Mouse (Mus musculus): ENCODE measurements around the gene Cdkal1. TPM values are rescaled to one million over a fixed set of nuclear protein-coding genes. Genes with fewer than 3 reads are reported as not detected.

Gene Cdkal1
- polyA plus RNA-seq, 2 experiments = 10.8 to 29.8 TPM

DNA sequence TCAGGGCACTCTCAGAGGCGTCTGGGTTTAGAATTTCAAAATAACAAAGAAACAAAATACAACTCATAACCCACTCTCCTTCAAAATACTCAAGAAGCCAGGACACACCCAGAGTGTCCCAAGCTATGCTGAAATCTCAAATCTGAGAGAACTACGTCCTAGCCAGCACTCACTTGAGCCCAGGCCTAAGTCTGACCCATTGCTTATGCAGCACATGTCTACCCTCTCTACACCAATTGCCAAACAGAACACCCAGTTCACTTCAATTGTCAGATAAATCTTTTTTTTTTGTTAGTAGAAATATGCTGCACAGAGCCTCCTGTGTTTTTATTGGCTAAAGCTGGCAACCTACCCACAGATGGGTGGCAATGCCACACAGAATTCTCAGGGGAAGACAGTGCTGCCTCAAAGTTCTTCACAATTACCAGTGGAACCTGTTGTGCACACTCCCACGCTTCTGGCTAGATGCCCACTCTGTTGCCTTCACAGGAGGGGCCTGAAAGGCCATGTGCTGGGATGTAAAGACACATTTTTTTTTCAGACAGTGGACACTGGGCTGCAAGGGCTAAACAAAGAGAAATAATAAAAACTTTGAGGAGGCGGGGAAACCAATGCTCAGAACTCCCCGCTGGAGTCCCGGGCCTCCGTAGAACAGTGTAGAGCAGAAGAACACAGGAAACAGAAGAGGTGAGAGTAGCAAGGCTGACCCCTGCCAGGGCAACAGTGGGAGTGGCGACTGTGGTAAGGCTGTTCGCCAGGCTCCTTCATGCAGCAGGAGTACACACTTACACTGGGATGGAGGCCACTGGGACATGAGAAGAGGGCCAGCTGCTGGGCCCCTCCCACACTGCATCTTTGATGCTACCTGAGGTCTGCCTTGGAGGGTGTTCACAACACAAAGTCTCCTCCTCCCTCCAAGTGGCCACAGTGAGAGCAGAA is 273.4 kb downstream of the Cdkal1 start:
- WGBS = 76% methylated on average over 9 of the region's 9 CpGs
- ATAC-seq (ENCODE audit: low FRiP score, low read depth) (no peak), DNase-seq (ENCODE audit: low spot score) (no peak)
- H3K36me3 ChIP-seq (ENCODE audit: control insufficient read depth, insufficient read depth, low read length) = no peaks in the 10 kb centered on the region
- no peak overlapping the region for H3K4me3 ChIP-seq (replicated peaks; ENCODE audit: low read length)
- no peaks in the 10 kb centered on the region for H3K9me3 ChIP-seq (ENCODE audit: control insufficient read depth, low read length)
- H3K27ac ChIP-seq (replicated peaks; ENCODE audit: low read depth, low read length) = no peak overlapping the region
- H3K9ac ChIP-seq (ENCODE audit: low read depth, low read length, severe bottlenecking) = no peak overlapping the region
- no peak for TF ChIP-seq POLR2A (IDR thresholded peaks at IDR 0.05; ENCODE audit: borderline replicate concordance, extremely low read depth, insufficient read depth, insufficient read length)
- no peaks in the 10 kb centered on the region for H3K27me3 ChIP-seq (ENCODE audit: control insufficient read depth, insufficient read depth, low read length)
- peaks cover 3% of the 10 kb centered on the region; the same call in 1 of the 2 replicates for H3K4me1 ChIP-seq (ENCODE audit: control insufficient read depth, insufficient read depth, low read length)
- H3K4me2 ChIP-seq (replicated peaks; ENCODE audit: low read depth, low read length, severe bottlenecking) = no peak overlapping the region

DNA sequence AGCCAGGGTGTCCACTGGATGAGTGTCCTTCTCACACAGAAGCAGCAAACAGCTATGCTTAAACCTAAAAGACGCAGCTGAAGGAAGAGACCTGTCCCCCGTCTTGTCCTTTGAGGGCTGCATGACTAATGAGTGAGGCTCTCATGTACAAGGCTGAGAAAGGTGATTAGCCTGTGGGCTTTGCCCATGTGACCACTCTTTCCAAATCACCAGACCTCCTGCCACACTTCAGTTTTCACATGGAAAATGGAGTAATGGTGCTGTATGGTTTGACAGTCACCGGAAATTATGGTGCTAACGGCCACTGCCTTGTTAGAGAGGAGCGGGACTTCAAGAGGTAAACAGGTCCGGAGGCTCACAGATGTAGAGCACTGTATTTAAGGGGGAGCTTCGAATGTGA is 274.7 kb downstream of the Cdkal1 start:
- no peak for DNase-seq (ENCODE audit: low spot score)
- Histone ChIP-seq H3K27ac (replicated peaks; ENCODE audit: low read depth, low read length) (no peak overlapping the region), H3K4me2 (replicated peaks; ENCODE audit: low read depth, low read length, severe bottlenecking) (no peak overlapping the region), H3K4me1 (ENCODE audit: control insufficient read depth, insufficient read depth, low read length) (peaks cover 3% of the 10 kb centered on the region; the same call in 1 of the 2 replicates), H3K27me3 (ENCODE audit: control insufficient read depth, insufficient read depth, low read length) (no peaks in the 10 kb centered on the region), H3K4me3 (replicated peaks; ENCODE audit: low read length) (no peak overlapping the region), H3K36me3 (ENCODE audit: control insufficient read depth, insufficient read depth, low read length) (no peaks in the 10 kb centered on the region), H3K9ac (ENCODE audit: low read depth, low read length, severe bottlenecking) (no peak overlapping the region), H3K9me3 (ENCODE audit: control insufficient read depth, low read length) (no peaks in the 10 kb centered on the region)
- 69% methylated on average over 7 of the region's 7 CpGs for WGBS
- no peak for TF ChIP-seq POLR2A (IDR thresholded peaks at IDR 0.05; ENCODE audit: borderline replicate concordance, extremely low read depth, insufficient read depth, insufficient read length)
- no peak for ATAC-seq (ENCODE audit: low FRiP score, low read depth)

DNA sequence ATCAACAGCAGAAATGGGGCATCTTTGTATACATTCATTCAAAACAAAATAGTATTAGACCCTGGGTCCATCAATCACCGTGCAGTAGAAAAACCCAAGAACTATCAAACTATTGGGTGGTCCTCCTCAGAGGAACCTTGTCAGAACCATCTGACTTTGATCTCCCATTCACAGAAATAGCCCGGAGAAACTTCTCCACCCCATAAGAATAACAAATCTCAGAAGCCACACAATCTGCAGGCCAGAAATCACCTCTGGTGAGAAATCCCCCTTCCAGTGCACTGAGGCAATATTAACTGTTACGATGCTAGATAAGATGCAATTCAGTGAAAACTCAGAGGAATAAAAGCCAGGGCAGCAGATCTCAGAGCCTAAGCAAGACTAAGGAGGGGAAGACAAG is 275.5 kb downstream of the Cdkal1 start:
- Histone ChIP-seq H3K4me3 (replicated peaks; ENCODE audit: low read length) (no peak overlapping the region), H3K9me3 (ENCODE audit: control insufficient read depth, low read length) (no peaks in the 10 kb centered on the region), H3K27me3 (ENCODE audit: control insufficient read depth, insufficient read depth, low read length) (no peaks in the 10 kb centered on the region), H3K4me1 (ENCODE audit: control insufficient read depth, insufficient read depth, low read length) (peaks cover 3% of the 10 kb centered on the region; the same call in 1 of the 2 replicates), H3K27ac (replicated peaks; ENCODE audit: low read depth, low read length) (no peak overlapping the region), H3K9ac (ENCODE audit: low read depth, low read length, severe bottlenecking) (no peak overlapping the region), H3K36me3 (ENCODE audit: control insufficient read depth, insufficient read depth, low read length) (no peaks in the 10 kb centered on the region), H3K4me2 (replicated peaks; ENCODE audit: low read depth, low read length, severe bottlenecking) (no peak overlapping the region)
- no peak for TF ChIP-seq POLR2A (IDR thresholded peaks at IDR 0.05; ENCODE audit: borderline replicate concordance, extremely low read depth, insufficient read depth, insufficient read length)
- ATAC-seq (ENCODE audit: low FRiP score, low read depth) (no peak), DNase-seq (ENCODE audit: low spot score) (no peak)
- WGBS = 46% methylated on average over 3 of the region's 3 CpGs

DNA sequence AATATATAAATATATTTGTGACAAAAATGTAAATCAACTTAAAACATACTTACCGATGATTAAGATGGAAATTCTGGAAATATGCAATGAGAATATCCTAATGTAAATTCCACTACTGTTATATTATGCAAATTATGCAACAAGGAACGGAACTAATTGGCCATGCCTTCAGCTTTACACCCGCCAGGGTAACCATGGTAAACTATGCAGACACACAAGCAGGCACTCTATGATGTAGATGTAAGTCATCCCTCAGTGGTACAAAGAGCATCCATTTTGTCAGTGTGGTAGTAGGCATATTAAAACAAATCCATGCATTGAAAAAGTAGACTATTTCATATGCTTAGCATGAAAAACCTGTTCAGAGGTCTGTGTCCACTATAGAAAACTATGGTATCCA is 276.9 kb downstream of the Cdkal1 start:
- H3K4me3 ChIP-seq (replicated peaks; ENCODE audit: low read length) = no peak overlapping the region
- no peaks in the 10 kb centered on the region for H3K9me3 ChIP-seq (ENCODE audit: control insufficient read depth, low read length)
- H3K27ac ChIP-seq (replicated peaks; ENCODE audit: low read depth, low read length) = no peak overlapping the region
- DNase-seq (ENCODE audit: low spot score) (no peak), ATAC-seq (ENCODE audit: low FRiP score, low read depth) (no peak)
- H3K36me3 ChIP-seq (ENCODE audit: control insufficient read depth, insufficient read depth, low read length) = no peaks in the 10 kb centered on the region
- 86% methylated on average over 3 of the region's 3 CpGs for WGBS
- no peak overlapping the region for H3K9ac ChIP-seq (ENCODE audit: low read depth, low read length, severe bottlenecking)
- no peak overlapping the region for H3K4me2 ChIP-seq (replicated peaks; ENCODE audit: low read depth, low read length, severe bottlenecking)
- H3K27me3 ChIP-seq (ENCODE audit: control insufficient read depth, insufficient read depth, low read length) = no peaks in the 10 kb centered on the region
- H3K4me1 ChIP-seq (ENCODE audit: control insufficient read depth, insufficient read depth, low read length) = peaks cover 3% of the 10 kb centered on the region; the same call in 1 of the 2 replicates
- no peak for TF ChIP-seq POLR2A (IDR thresholded peaks at IDR 0.05; ENCODE audit: borderline replicate concordance, extremely low read depth, insufficient read depth, insufficient read length)

DNA sequence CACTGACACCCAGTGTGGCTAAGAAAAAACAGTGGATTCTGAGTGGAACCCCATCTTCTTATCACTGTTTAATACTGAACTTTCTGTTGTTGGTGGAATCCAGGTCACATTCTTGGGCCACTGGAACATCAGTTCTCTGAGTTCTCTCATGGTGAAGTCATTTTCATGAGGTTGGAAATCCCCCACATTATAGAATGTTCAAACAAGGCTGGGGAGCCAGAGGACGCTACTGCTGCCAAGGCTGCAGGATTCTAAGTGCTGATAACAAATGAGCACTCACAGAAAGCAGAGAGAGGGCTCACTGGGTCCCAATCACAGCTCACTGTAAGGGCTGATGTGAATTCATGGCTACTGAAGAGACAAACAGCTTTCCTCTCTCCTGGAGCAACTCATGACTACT is 280.7 kb downstream of the Cdkal1 start:
- H3K9me3 ChIP-seq (ENCODE audit: control insufficient read depth, low read length) = no peaks in the 10 kb centered on the region
- no peak overlapping the region for H3K4me2 ChIP-seq (replicated peaks; ENCODE audit: low read depth, low read length, severe bottlenecking)
- 0 out of 2 replicates have a peak, but pooled peaks cover 6% of the 10 kb centered on the region for H3K4me1 ChIP-seq (ENCODE audit: control insufficient read depth, insufficient read depth, low read length)
- no peaks in the 10 kb centered on the region for H3K36me3 ChIP-seq (ENCODE audit: control insufficient read depth, insufficient read depth, low read length)
- DNase-seq (ENCODE audit: low spot score) (no peak), ATAC-seq (ENCODE audit: low FRiP score, low read depth) (no peak)
- no peak overlapping the region for H3K4me3 ChIP-seq (replicated peaks; ENCODE audit: low read length)
- no peak overlapping the region for H3K9ac ChIP-seq (ENCODE audit: low read depth, low read length, severe bottlenecking)
- H3K27ac ChIP-seq (replicated peaks; ENCODE audit: low read depth, low read length) = no peak overlapping the region
- 41% methylated on average over 1 of the region's 1 CpGs for WGBS
- no peaks in the 10 kb centered on the region for H3K27me3 ChIP-seq (ENCODE audit: control insufficient read depth, insufficient read depth, low read length)
- no peak for TF ChIP-seq POLR2A (IDR thresholded peaks at IDR 0.05; ENCODE audit: borderline replicate concordance, extremely low read depth, insufficient read depth, insufficient read length)

All from limb, embryonic 14.5 days (tissue).